Mouse (Mus musculus) ZHBTc4 (cell line): ENCODE measurements around the gene Rbm8a2.
"Not testable (repeated sequence)": the region's sequence is repeated elsewhere in the genome, so short reads cannot be mapped to it uniquely, and the experiment has no call there.

Experiments used
- DNase-seq: peaks from one replicate; pipeline ENCODE4 v3.0.0-alpha.2; 2011; ENCODE audit warnings: low read depth, low spot score

The Rbm8a2 gene

GRCm38 (mm10) chr1:175979014-175979413, at the start of gene Rbm8a2:
Gene Rbm8a2 (minus strand): TSS chr1:175979114.
- not testable (repeated sequence) for DNase-seq

- peak; percentile 64 for DNase-seq
Observed at GRCm38 (mm10) chr1:176028397-176028796, 49.5 kb upstream of the Rbm8a2 start.

GRCm38 (mm10) chr1:176024501-176024900, 45.6 kb upstream of the Rbm8a2 start:
- no peak for DNase-seq

- DNase-seq = no peak
Observed at GRCm38 (mm10) chr1:176018523-176018922, 39.6 kb upstream of the Rbm8a2 start.

GRCm38 (mm10) chr1:176016076-176016475, 37.2 kb upstream of the Rbm8a2 start:
- no peak for DNase-seq

GRCm38 (mm10) chr1:176013497-176014268, 34.8 kb upstream of the Rbm8a2 start:
- peak; percentile 53 for DNase-seq

- DNase-seq = no peak
Observed at GRCm38 (mm10) chr1:176011535-176011934, 32.6 kb upstream of the Rbm8a2 start.

GRCm38 (mm10) chr1:176011072-176011471, 32.2 kb upstream of the Rbm8a2 start:
- DNase-seq = no peak

GRCm38 (mm10) chr1:176008411-176008810, 29.5 kb upstream of the Rbm8a2 start:
- DNase-seq = peak; percentile 46

GRCm38 (mm10) chr1:176000599-176000998, 21.7 kb upstream of the Rbm8a2 start:
- DNase-seq = no peak

- DNase-seq = no peak
Observed at GRCm38 (mm10) chr1:175997076-175997651, 18.2 kb upstream of the Rbm8a2 start.

- no peak for DNase-seq
Observed at GRCm38 (mm10) chr1:175988912-175989311, 10.0 kb upstream of the Rbm8a2 start.

- DNase-seq = no peak
Observed at GRCm38 (mm10) chr1:175988448-175988847, 9.5 kb upstream of the Rbm8a2 start.

GRCm38 (mm10) chr1:175970710-175971109, 8.2 kb downstream of the Rbm8a2 start:
- DNase-seq = no peak

- DNase-seq = no peak
Observed at GRCm38 (mm10) chr1:175967004-175967745, 11.7 kb downstream of the Rbm8a2 start.

- no peak for DNase-seq
Observed at GRCm38 (mm10) chr1:175961786-175962185, 17.1 kb downstream of the Rbm8a2 start.

GRCm38 (mm10) chr1:175950851-175951250, 28.1 kb downstream of the Rbm8a2 start:
- no peak for DNase-seq

GRCm38 (mm10) chr1:175950421-175950820, 28.5 kb downstream of the Rbm8a2 start:
- no peak for DNase-seq

GRCm38 (mm10) chr1:175946718-175947315, 32.1 kb downstream of the Rbm8a2 start:
- DNase-seq = no peak

- no peak for DNase-seq
Observed at GRCm38 (mm10) chr1:175943168-175943567, 35.7 kb downstream of the Rbm8a2 start.

- no peak for DNase-seq
Observed at GRCm38 (mm10) chr1:175938731-175939130, 40.2 kb downstream of the Rbm8a2 start.

GRCm38 (mm10) chr1:175936282-175936737, 42.6 kb downstream of the Rbm8a2 start:
- DNase-seq = peak; percentile 90
